Mouse (Mus musculus) G1E (cell line): ENCODE data around the gene Tfdp1. TPM values are rescaled to one million over a fixed set of nuclear protein-coding genes. Genes with fewer than 3 reads are reported as not detected.

Experiments
- ATAC-seq: 2 replicates; pipeline ENCODE4 v1.8.0; 2016; ENCODE audit warnings: mild to moderate bottlenecking; ENCODE audit not compliant: insufficient number of reproducible peaks, poor library complexity, low FRiP score, severe bottlenecking; ENCODE audit errors: extremely low read depth
- DNase-seq: peaks from one replicate; pipeline ENCODE4 v3.0.0; 2012; ENCODE audit warnings: low spot score
- H3K27me3 ChIP-seq: 2 replicates; pipeline ENCODE4 v1.6.1; 2012; ENCODE audit warnings: mild to moderate bottlenecking, low read length, inconsistent platforms; ENCODE audit not compliant: insufficient read depth
- H3K36me3 ChIP-seq: replicated peaks from 2 replicates; pipeline ENCODE3; 2012; ENCODE audit warnings: mild to moderate bottlenecking, inconsistent platforms
- H3K4me1 ChIP-seq: 2 replicates; pipeline ENCODE4 v1.6.1; 2012; ENCODE audit warnings: low read depth, low read length, inconsistent platforms, mixed read lengths; ENCODE audit not compliant: insufficient read depth
- H3K4me3 ChIP-seq: 2 replicates; pipeline ENCODE4 v1.5.1; 2012; ENCODE audit warnings: low read depth, mild to moderate bottlenecking, inconsistent platforms, low read length, moderate library complexity, mixed read lengths
- H3K9me3 ChIP-seq: replicated peaks from 2 replicates; pipeline ENCODE4 v1.6.1; 2012; ENCODE audit warnings: inconsistent platforms
- CTCF ChIP-seq: IDR thresholded peaks from 2 replicates; pipeline ENCODE4 v1.5.1; 2012; ENCODE audit warnings: low read depth, low read length, inconsistent platforms, mixed read lengths
- GATA1 ChIP-seq: IDR thresholded peaks from 2 replicates; pipeline ENCODE4 v1.6.1; 2012; ENCODE audit warnings: borderline replicate concordance, low read length, inconsistent platforms, mixed read lengths
- GATA2 ChIP-seq: IDR thresholded peaks from 2 replicates; pipeline ENCODE4 v1.6.1; 2012; ENCODE audit warnings: low read depth, low read length, inconsistent platforms, borderline replicate concordance
- POLR2AphosphoS5 ChIP-seq: IDR thresholded peaks from 2 replicates; pipeline ENCODE4 v1.6.1; 2012; ENCODE audit warnings: low read depth, low read length, inconsistent platforms; ENCODE audit not compliant: insufficient replicate concordance
- TAL1 ChIP-seq: conservative IDR thresholded peaks from 2 replicates; pipeline ENCODE4 v1.6.1; 2012; ENCODE audit warnings: low read depth, low read length, inconsistent platforms, mixed read lengths
- polyA plus RNA-seq: library from polyadenylated mRNA; stranded (reverse); fragments of >175 nt; gene quantifications from 2 replicates; pipeline ENCODE4 v1.2.3, GENCODE M21; 2012
- total RNA-seq, 2 experiments: library from RNA; stranded (forward) in 1 of 2; stranded (reverse) in 1 of 2; fragments of 200-1000 nt in 1 of 2; fragments of >200 nt in 1 of 2; fragmentation: Nextera tagmentation in 1 of 2; gene quantifications; 2 replicates each; pipeline ENCODE4 v1.2.3; 2014 to 2017

The Tfdp1 gene
- total and polyA plus RNA-seq, 3 experiments, result 68.6 to 237 (median 155) TPM

GRCm38 (mm10) chr8:13403517-13403916 lies 65.0 kb downstream of the Tfdp1 start:
- no peaks in the 10 kb centered on the region for H3K36me3 ChIP-seq
- no peak for TF ChIP-seq POLR2AphosphoS5
- TF ChIP-seq GATA1, result no peak
- no peak for TF ChIP-seq GATA2
- TF ChIP-seq CTCF, result no peak
- TF ChIP-seq TAL1, result no peak
- H3K4me1 ChIP-seq, result no peaks in the 10 kb centered on the region
- DNase-seq (no peak), ATAC-seq (no peak)
- no peak overlapping the region for H3K4me3 ChIP-seq
- peaks cover 36% of the 10 kb centered on the region for H3K27me3 ChIP-seq
- H3K9me3 ChIP-seq, result no peaks in the 10 kb centered on the region

GRCm38 (mm10) chr8:13404666-13405131 lies 66.1 kb downstream of the Tfdp1 start, which contains the start of gene Grk1:
Grk1 (plus strand) TSS chr8:13405081.
- TF ChIP-seq CTCF (no peak), POLR2AphosphoS5 (no peak), TAL1 (no peak), GATA2 (no peak)
- Histone ChIP-seq H3K27me3 (peaks cover 42% of the 10 kb centered on the region), H3K36me3 (no peaks in the 10 kb centered on the region), H3K9me3 (no peaks in the 10 kb centered on the region), H3K4me3 (no peak within 1 kb of the TSS), H3K4me1 (no peaks in the 10 kb centered on the region)
- DNase-seq (no peak), ATAC-seq (no peak)

- Histone ChIP-seq H3K4me3 (no peak overlapping the region), H3K27me3 (peaks cover 50% of the 10 kb centered on the region), H3K9me3 (no peaks in the 10 kb centered on the region), H3K36me3 (no peaks in the 10 kb centered on the region), H3K4me1 (no peaks in the 10 kb centered on the region)
- ATAC-seq, result no peak
- TF ChIP-seq CTCF, result no peak
- TF ChIP-seq TAL1, result no peak
- no peak for TF ChIP-seq POLR2AphosphoS5
- TF ChIP-seq GATA1, result no peak
- no peak for TF ChIP-seq GATA2
- DNase-seq, result no peak
Measured at GRCm38 (mm10) chr8:13406011-13406410, 67.5 kb downstream of the Tfdp1 start.

GRCm38 (mm10) chr8:13411597-13411996 lies 73.0 kb downstream of the Tfdp1 start:
- no peaks in the 10 kb centered on the region for H3K36me3 ChIP-seq
- ATAC-seq (no peak), DNase-seq (peak; percentile 20)
- TF ChIP-seq GATA1 (no peak), CTCF (peak; percentile 74), GATA2 (no peak)
- H3K4me1 ChIP-seq, result no peaks in the 10 kb centered on the region
- peaks cover 30% of the 10 kb centered on the region for H3K27me3 ChIP-seq
- H3K9me3 ChIP-seq, result no peaks in the 10 kb centered on the region
- H3K4me3 ChIP-seq, result no peak overlapping the region

- DNase-seq, result peak; percentile 36
- Histone ChIP-seq H3K36me3 (no peaks in the 10 kb centered on the region), H3K9me3 (no peaks in the 10 kb centered on the region), H3K4me1 (no peaks in the 10 kb centered on the region), H3K27me3 (peaks cover 27% of the 10 kb centered on the region), H3K4me3 (no peak overlapping the region)
- TF ChIP-seq CTCF (peak; percentile 76), GATA1 (no peak)
- ATAC-seq, result peak; percentile 34; the same call in 1 of the 2 replicates
Measured at GRCm38 (mm10) chr8:13412891-13413558, 74.5 kb downstream of the Tfdp1 start.

- no peaks in the 10 kb centered on the region for H3K36me3 ChIP-seq
- no peaks in the 10 kb centered on the region for H3K9me3 ChIP-seq
- DNase-seq (no peak), ATAC-seq (no peak)
- H3K4me3 ChIP-seq, result no peak overlapping the region
- TF ChIP-seq POLR2AphosphoS5, result no peak
- TF ChIP-seq TAL1, result no peak
- TF ChIP-seq GATA2, result no peak
- TF ChIP-seq CTCF, result no peak
- no peak for TF ChIP-seq GATA1
- no peaks in the 10 kb centered on the region for H3K4me1 ChIP-seq
- H3K27me3 ChIP-seq, result peaks cover 27% of the 10 kb centered on the region
Measured at GRCm38 (mm10) chr8:13413823-13414390, 75.4 kb downstream of the Tfdp1 start.
